Comparison of ENCODE assay signal across 34 mouse cellular contexts in the genomic region with DNA sequence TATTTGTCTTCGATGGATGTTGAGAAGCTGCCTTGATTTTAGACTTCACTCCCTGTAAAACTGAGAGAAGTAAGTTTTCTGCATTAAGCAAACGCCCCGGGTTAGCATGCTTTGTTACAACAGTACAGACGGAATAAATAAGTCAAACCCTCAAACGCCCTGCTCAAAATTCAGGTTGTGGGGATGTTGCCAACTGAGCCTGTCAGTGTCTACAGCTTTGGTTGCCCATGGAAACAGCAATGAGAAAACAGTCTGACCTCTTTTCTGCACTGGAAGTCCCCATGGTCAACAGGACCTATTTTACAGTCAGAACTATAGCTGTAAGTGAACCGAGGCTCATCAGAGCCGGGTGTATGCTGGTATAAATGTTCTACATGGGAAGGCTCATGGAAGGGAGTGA.
DNase-seq lines count a peak whose midpoint lies in the region; ATAC-seq and TF ChIP-seq lines count a peak whose summit lies in the region.
"Had no signal": no experiment of that assay in that cellular context is flagged by ENCODE, and none has a peak within 500 bp of the region (broad histone marks: within the 10 kb centered on the region; RNA-seq: fewer than 3 reads in every experiment).

No protein-coding gene starts in this region.

- H3K9me3 ChIP-seq in embryonic facial prominence, embryonic 13.5 days: no peaks in the 10 kb centered on the region
- H3K9me3 ChIP-seq in embryonic facial prominence, embryonic 10.5 days: no peaks in the 10 kb centered on the region
- H3K9me3 ChIP-seq: forebrain, embryonic 10.5 days; forebrain, embryonic 15.5 days; G1E; heart, embryonic 10.5 days; hindbrain, embryonic 10.5 days; hindbrain, embryonic 15.5 days; intestine, embryonic 15.5 days; midbrain, embryonic 10.5 days; midbrain, embryonic 15.5 days; neural tube, embryonic 12.5 days had no signal

- no peak for ATAC-seq in embryonic facial prominence, embryonic 13.5 days (ENCODE audit: insufficient number of reproducible peaks, insufficient read depth, low FRiP score, low TSS enrichment, low read depth)
- ATAC-seq: forebrain, embryonic 15.5 days; intestine, embryonic 15.5 days; midbrain, embryonic 15.5 days; Patski had no signal

- no peak for DNase-seq in embryonic facial prominence, embryonic 10.5 days (ENCODE audit: low spot score)
- DNase-seq in left cerebral cortex, adult 2 months (ENCODE audit: extremely low spot score in 1 of 2, low spot score in 2 of 2): no peak
- no peak for DNase-seq in left cerebral cortex, postnatal 4 days
- peak; percentile 11 for DNase-seq in retina, postnatal 1 day
- no peak for DNase-seq in retina, embryonic 14.5 days (ENCODE audit: low spot score)
- no peak for DNase-seq in urinary bladder, postnatal 36 days (ENCODE audit: low spot score in 2 of 2)
- DNase-seq: adrenal gland, postnatal 10 days; cerebellum, adult 11-12 months; cerebellum, adult 9-11 months; gastrocnemius, postnatal 25 days; heart, adult 11 months; heart, postnatal 10 days; kidney, adult 2 months; kidney, postnatal 36 days; layer of hippocampus, postnatal 36 days; liver; lung, adult 2 months; lung, postnatal 14 days; right cerebral cortex, postnatal 14 days; thymus, postnatal 14 days had no signal

- H3K4me1 ChIP-seq in embryonic facial prominence, embryonic 13.5 days: peaks cover 3% of the 10 kb centered on the region; the same call in 1 of the 2 replicates
- peaks cover 10% of the 10 kb centered on the region for H3K4me1 ChIP-seq in embryonic facial prominence, embryonic 10.5 days
- H3K4me1 ChIP-seq: intestine, embryonic 15.5 days; midbrain, embryonic 15.5 days; neural tube, embryonic 12.5 days had no signal

- peak overlapping the region; percentile 55 for H3K27ac ChIP-seq in embryonic facial prominence, embryonic 13.5 days
- no peak overlapping the region for H3K27ac ChIP-seq in embryonic facial prominence, embryonic 10.5 days (replicated peaks)
- peak overlapping the region; percentile 69; the same call in 1 of the 2 replicates for H3K27ac ChIP-seq in left cerebral cortex, adult 2 months
- H3K27ac ChIP-seq: forebrain, embryonic 10.5 days; forebrain, embryonic 15.5 days; heart, embryonic 10.5 days; hindbrain, embryonic 10.5 days; hindbrain, embryonic 15.5 days; intestine, embryonic 15.5 days; liver, embryonic 14.5 days; midbrain, embryonic 10.5 days; midbrain, embryonic 15.5 days; neural tube, embryonic 12.5 days had no signal

- H3K4me2 ChIP-seq in embryonic facial prominence, embryonic 13.5 days: no peak overlapping the region
- H3K4me2 ChIP-seq: forebrain, embryonic 15.5 days; hindbrain, embryonic 15.5 days; intestine, embryonic 15.5 days; midbrain, embryonic 15.5 days; neural tube, embryonic 12.5 days had no signal

- no peak for TF ChIP-seq CTCF in left cerebral cortex, adult 2 months (IDR thresholded peaks at IDR 0.05)

- H3K4me3 ChIP-seq in embryonic facial prominence, embryonic 13.5 days: no peak overlapping the region
- no peak overlapping the region for H3K4me3 ChIP-seq in embryonic facial prominence, embryonic 10.5 days
- H3K4me3 ChIP-seq in left cerebral cortex, adult 2 months: no peak overlapping the region
- H3K4me3 ChIP-seq: forebrain, embryonic 10.5 days; forebrain, embryonic 15.5 days; heart, embryonic 10.5 days; hindbrain, embryonic 10.5 days; hindbrain, embryonic 15.5 days; intestine, embryonic 15.5 days; midbrain, embryonic 10.5 days; midbrain, embryonic 15.5 days; myocyte; neural tube, embryonic 12.5 days had no signal

- no peak overlapping the region for H3K9ac ChIP-seq in embryonic facial prominence, embryonic 13.5 days
- H3K9ac ChIP-seq: forebrain, embryonic 15.5 days; hindbrain, embryonic 15.5 days; intestine, embryonic 15.5 days; liver, embryonic 14.5 days; midbrain, embryonic 15.5 days; neural tube, embryonic 12.5 days had no signal

- no peaks in the 10 kb centered on the region for H3K36me3 ChIP-seq in embryonic facial prominence, embryonic 13.5 days
- no peaks in the 10 kb centered on the region for H3K36me3 ChIP-seq in embryonic facial prominence, embryonic 10.5 days (replicated peaks)
- H3K36me3 ChIP-seq: forebrain, embryonic 10.5 days; forebrain, embryonic 15.5 days; G1E; heart, embryonic 10.5 days; hindbrain, embryonic 10.5 days; hindbrain, embryonic 15.5 days; intestine, embryonic 15.5 days; midbrain, embryonic 10.5 days; midbrain, embryonic 15.5 days; neural tube, embryonic 12.5 days had no signal

- intact Hi-C loops in left cerebral cortex, adult 2 months (cut with DNase I): no loop called here
- intact Hi-C loops in left cerebral cortex, postnatal 4 days (cut with DNase I): no loop called here

- 87% methylated on average over 7 of the region's 7 CpGs for WGBS in embryonic facial prominence, embryonic 13.5 days
- WGBS in embryonic facial prominence, embryonic 10.5 days: 92% methylated on average over 7 of the region's 7 CpGs

- no peaks in the 10 kb centered on the region for H3K27me3 ChIP-seq in embryonic facial prominence, embryonic 13.5 days
- no peaks in the 10 kb centered on the region for H3K27me3 ChIP-seq in embryonic facial prominence, embryonic 10.5 days (replicated peaks; ENCODE audit: low read depth, poor library complexity, severe bottlenecking)
- H3K27me3 ChIP-seq: forebrain, embryonic 15.5 days; hindbrain, embryonic 15.5 days; intestine, embryonic 15.5 days; midbrain, embryonic 15.5 days; neural tube, embryonic 12.5 days; Patski had no signal
